Mouse (Mus musculus) cerebellum, adult 2 months (tissue): ENCODE measurements at regions not wholly inside any gene's neighbourhood (a gene's known extent, or its start where the extent isn't known, plus 50 kb on each side); places are given as distances from the start of the nearest gene placed in this dataset.
"Not testable (repeated sequence)": the region's sequence is repeated elsewhere in the genome, so short reads cannot be mapped to it uniquely, and the experiment has no call there.

ENCODE experiments used
- DNase-seq, 2 experiments: peaks; one replicate each; pipeline ENCODE4 v3.0.0; 2021
- H3K27ac ChIP-seq: fragments of 200-500 bp; 2 replicates; pipeline ENCODE4 v1.5.1; 2012; ENCODE audit warnings: low read length, control low read depth, inconsistent platforms; ENCODE audit not compliant: insufficient read depth
- H3K27me3 ChIP-seq: fragments of 200-500 bp; 2 replicates; pipeline ENCODE4 v1.6.1; 2012; ENCODE audit warnings: inconsistent platforms, mild to moderate bottlenecking, low read length, moderate library complexity; ENCODE audit not compliant: control insufficient read depth, insufficient read depth
- H3K4me1 ChIP-seq: fragments of 200-500 bp; 2 replicates; pipeline ENCODE4 v1.6.1; 2011; ENCODE audit warnings: low read length; ENCODE audit not compliant: control insufficient read depth, insufficient read depth
- H3K4me3 ChIP-seq: fragments of 200-500 bp; replicated peaks from 2 replicates; pipeline ENCODE3; 2011; ENCODE audit warnings: mild to moderate bottlenecking, low read depth, low read length, control low read depth; ENCODE audit not compliant: insufficient read depth
- CTCF ChIP-seq: fragments of 200-500 bp; IDR thresholded peaks from 2 replicates; pipeline ENCODE4 v1.5.1; 2011; ENCODE audit warnings: low read depth, mild to moderate bottlenecking, control low read depth, low read length, moderate library complexity, borderline replicate concordance; ENCODE audit not compliant: insufficient read depth
- POLR2A ChIP-seq: fragments of 200-500 bp; IDR thresholded peaks from 2 replicates; pipeline ENCODE4 v1.6.1; 2011; ENCODE audit warnings: low read length, control low read depth, borderline replicate concordance; ENCODE audit not compliant: insufficient read depth
- WGBS: fragments of 180-500 bp; shearing (Covaris S2); methylation state at CpG from one replicate; pipeline ENCODE4 v1.1.7; 2018; 5-methylcytosine and 5-hydroxymethylcytosine counted together

DNA sequence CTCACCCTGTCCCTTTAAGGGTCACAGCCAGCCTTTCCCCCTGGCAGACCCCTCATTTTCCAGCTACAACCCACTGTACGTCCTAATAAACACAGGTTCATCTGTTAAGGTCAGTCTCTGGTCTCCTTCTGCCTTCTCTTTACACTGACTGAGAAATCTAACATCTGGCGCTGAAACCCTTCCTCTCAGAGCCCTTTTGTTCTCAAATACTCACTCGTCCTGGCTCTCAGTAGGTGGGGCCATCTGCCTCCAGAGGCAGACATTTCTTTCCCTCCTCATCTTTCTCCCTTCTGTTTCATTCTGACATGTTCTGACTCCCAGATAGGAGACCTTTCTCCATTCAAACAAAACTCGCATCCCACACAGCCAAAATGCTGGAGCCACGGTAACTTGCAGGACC is 102.6 kb upstream of the Thpo start:
- no peak for DNase-seq
- Histone ChIP-seq H3K4me1 (no peaks in the 10 kb centered on the region), H3K4me3 (no peak overlapping the region), H3K27ac (no peak overlapping the region), H3K27me3 (no peaks in the 10 kb centered on the region)
- TF ChIP-seq CTCF: no peak
- 49% methylated on average over 5 of the region's 5 CpGs for WGBS

DNA sequence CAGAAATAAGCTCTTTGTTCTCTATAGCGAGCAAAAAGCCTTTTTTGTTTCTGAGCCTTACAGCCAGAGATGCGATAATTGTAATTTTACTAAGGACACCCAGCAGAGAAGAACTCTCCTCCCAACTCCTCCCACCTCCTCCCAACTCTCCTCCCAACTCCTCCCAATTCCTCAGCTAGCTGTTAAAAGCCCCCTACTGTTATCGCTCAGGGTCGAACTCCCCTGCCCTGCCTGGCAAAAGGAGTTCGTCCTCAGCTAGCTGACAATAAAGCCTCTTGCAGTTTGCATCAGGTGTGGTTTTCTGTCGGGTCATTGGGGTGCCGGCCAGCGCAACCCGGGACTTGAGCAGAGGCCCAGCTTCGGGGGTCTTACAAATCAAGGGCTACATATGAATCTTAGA is 99.5 kb upstream of the Thpo start:
- not testable (repeated sequence) for DNase-seq, H3K4me3 ChIP-seq, H3K4me1 ChIP-seq, H3K27me3 ChIP-seq, H3K27ac ChIP-seq
- WGBS: 76% methylated on average over 10 of the region's 10 CpGs

GRCm38 (mm10) chr16:20833301-20833700 is 99.0 kb upstream of the Thpo start:
- TF ChIP-seq CTCF: no peak
- no peak for TF ChIP-seq POLR2A
- DNase-seq: no peak
- WGBS: 85% methylated on average over 8 of the region's 8 CpGs
- Histone ChIP-seq H3K27ac (no peak overlapping the region), H3K4me1 (no peaks in the 10 kb centered on the region), H3K27me3 (no peaks in the 10 kb centered on the region), H3K4me3 (no peak overlapping the region)

- no peak for DNase-seq
- no peaks in the 10 kb centered on the region for H3K4me1 ChIP-seq
- H3K4me3 ChIP-seq: no peak overlapping the region
- no peak for TF ChIP-seq CTCF
- TF ChIP-seq POLR2A: no peak
- no peak overlapping the region for H3K27ac ChIP-seq
- no peaks in the 10 kb centered on the region for H3K27me3 ChIP-seq
- 70% methylated on average over 6 of the region's 6 CpGs for WGBS
These were observed 95.6 kb upstream of the Thpo start for GRCm38 (mm10) chr16:20829732-20830435.

GRCm38 (mm10) chr16:20828996-20829731 is 94.9 kb upstream of the Thpo start:
- TF ChIP-seq POLR2A (no peak), CTCF (no peak)
- no peak for DNase-seq
- no peak overlapping the region for H3K4me3 ChIP-seq
- H3K4me1 ChIP-seq: peaks cover 3% of the 10 kb centered on the region
- 92% methylated on average over 5 of the region's 5 CpGs for WGBS
- H3K27ac ChIP-seq: no peak overlapping the region
- H3K27me3 ChIP-seq: no peaks in the 10 kb centered on the region

DNA sequence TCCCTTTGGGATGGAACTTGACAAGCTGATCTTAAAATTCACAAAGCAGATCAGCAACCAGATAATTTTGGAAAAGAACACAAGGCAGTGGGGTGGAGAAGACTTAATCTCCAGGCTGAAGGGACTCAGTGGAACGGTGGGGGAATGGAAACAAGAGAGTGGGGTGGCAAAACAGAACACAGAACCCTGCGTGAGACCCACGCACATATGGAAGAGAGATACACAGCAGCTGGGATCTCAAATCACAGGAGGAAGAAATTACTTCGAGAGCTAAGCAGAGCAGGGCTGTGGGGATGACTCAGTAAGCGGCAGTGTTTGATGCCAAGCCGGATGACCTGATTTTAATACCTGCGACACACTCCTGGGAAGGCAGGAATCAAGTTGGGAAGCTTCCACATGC is 89.9 kb upstream of the Thpo start:
- Histone ChIP-seq H3K4me1 (peaks cover 11% of the 10 kb centered on the region), H3K4me3 (no peak overlapping the region), H3K27ac (peak overlapping the region; percentile 92), H3K27me3 (no peaks in the 10 kb centered on the region)
- TF ChIP-seq POLR2A: peak; percentile 7; the same call in 1 of the 2 replicates
- no peak for TF ChIP-seq CTCF
- 4% methylated on average over 7 of the region's 7 CpGs for WGBS
- DNase-seq: peak; percentile 54 to 84

- Histone ChIP-seq H3K4me1 (peaks cover 11% of the 10 kb centered on the region), H3K27me3 (no peaks in the 10 kb centered on the region), H3K4me3 (no peak overlapping the region), H3K27ac (no peak overlapping the region)
- DNase-seq: no peak
- TF ChIP-seq POLR2A (no peak), CTCF (no peak)
These were observed 86.6 kb upstream of the Thpo start for GRCm38 (mm10) chr16:20820939-20821338.

GRCm38 (mm10) chr16:20819568-20819967 is 85.3 kb upstream of the Thpo start:
- no peak for TF ChIP-seq POLR2A
- peaks cover 11% of the 10 kb centered on the region for H3K4me1 ChIP-seq
- H3K27ac ChIP-seq: no peak overlapping the region
- WGBS: 93% methylated on average over 3 of the region's 3 CpGs
- no peaks in the 10 kb centered on the region for H3K27me3 ChIP-seq
- DNase-seq: no peak
- H3K4me3 ChIP-seq: no peak overlapping the region
